Mouse (Mus musculus): ENCODE data around the gene Ush2a. TPM values are rescaled to one million over a fixed set of nuclear protein-coding genes. Genes with fewer than 3 reads are reported as not detected.
A peak's percentile ranks its signal among the peaks of the same experiment; 100 is the strongest.

Gene Ush2a
- total RNA-seq, 2 experiments from 2014 or later, result 0.13 to 0.15 TPM

DNA sequence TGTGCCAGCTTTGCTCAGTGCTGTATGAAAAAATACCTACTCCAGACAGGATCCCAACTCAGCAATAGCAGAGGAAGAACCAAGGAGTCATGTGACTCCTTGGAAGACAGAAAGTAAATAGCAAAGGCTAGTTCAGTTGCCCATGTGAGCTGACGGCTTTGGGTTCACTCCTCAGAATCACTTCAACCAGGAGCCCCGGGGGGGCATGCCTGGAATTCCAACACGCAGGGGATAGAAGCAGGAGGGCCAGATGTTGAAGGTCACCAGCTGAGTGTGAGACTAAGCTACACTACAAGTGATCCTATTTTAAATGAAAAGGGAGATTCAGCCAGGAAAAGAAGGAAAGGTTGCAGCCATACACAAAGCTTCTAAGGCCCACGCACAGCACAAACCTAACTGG is 319.3 kb downstream of the Ush2a start:
- DNase-seq (ENCODE audit: low spot score in 2 of 2), result no peak
- no peak overlapping the region for H3K4me3 ChIP-seq
- no peak for TF ChIP-seq CTCF (conservative IDR thresholded peaks at IDR 0.05)
- no peak overlapping the region for H3K27ac ChIP-seq

DNA sequence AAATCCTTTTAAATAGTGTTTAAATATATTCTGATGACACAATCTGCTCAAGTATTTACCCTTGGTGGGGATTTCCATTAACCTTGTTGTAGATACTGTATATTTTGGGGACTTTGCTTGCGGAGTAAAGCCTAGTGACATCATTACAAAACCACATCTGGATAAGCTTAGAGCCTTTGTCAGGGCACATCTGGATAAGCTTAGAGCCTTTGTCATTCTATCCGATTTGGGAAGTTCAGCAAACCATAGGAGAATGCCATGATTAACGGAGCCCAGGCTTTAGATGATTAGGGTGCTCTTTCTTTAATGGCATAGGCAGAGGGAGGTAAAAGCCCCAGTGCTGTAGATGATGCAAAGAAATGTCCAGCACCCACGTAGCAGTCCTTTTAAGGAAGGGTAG is 333.4 kb downstream of the Ush2a start:
- no peak overlapping the region for H3K27ac ChIP-seq
- no peak for TF ChIP-seq CTCF (conservative IDR thresholded peaks at IDR 0.05)
- no peak for DNase-seq (ENCODE audit: low spot score in 2 of 2)

DNA sequence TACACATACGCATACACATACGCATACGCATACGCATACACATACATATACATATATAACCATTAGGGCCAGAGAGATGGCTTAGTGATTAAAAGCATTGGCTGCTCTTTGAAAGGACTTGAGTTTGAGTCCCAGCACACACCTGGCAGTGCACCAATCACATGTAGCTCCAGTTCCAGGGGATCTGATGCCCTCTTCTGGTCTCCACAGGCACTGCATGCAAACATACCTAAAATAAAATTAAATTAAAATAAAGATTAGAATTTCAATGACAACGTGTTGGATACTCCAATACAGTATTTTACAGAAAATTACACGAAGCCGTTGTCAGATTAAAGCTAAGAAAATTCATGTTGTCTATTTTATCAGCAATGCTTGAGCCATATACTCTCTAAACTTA is 336.2 kb downstream of the Ush2a start:
- Histone ChIP-seq H3K27ac (no peak overlapping the region), H3K4me3 (no peak overlapping the region)
- DNase-seq (ENCODE audit: low spot score in 2 of 2), result no peak
- peak; percentile 67 for TF ChIP-seq CTCF (conservative IDR thresholded peaks at IDR 0.05)

More for the DNA sequence above, 333.4 kb downstream of the Ush2a start:
- no peak overlapping the region for H3K4me3 ChIP-seq

DNA sequence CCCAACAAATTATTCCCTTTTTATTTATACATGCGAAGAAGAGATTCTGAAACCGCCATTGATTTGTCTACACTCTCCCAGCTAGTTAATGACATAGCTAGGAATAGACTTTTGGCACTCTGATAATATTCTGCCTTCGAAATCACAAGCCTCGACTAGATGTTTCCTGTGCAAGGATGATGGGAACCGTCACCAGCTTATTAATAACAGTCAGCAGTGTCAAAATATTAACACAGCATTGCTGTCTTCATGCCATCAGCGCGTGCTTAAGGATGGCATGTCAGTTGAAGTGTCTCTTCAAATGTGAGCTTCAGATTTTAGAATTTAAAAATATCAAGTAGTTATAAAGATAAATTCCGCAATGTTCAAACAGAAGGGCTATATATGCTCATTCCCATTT is 337.3 kb downstream of the Ush2a start:
- no peak for DNase-seq (ENCODE audit: low spot score in 2 of 2)
- no peak overlapping the region for H3K27ac ChIP-seq
- no peak for TF ChIP-seq CTCF (conservative IDR thresholded peaks at IDR 0.05)
- no peak overlapping the region for H3K4me3 ChIP-seq

DNA sequence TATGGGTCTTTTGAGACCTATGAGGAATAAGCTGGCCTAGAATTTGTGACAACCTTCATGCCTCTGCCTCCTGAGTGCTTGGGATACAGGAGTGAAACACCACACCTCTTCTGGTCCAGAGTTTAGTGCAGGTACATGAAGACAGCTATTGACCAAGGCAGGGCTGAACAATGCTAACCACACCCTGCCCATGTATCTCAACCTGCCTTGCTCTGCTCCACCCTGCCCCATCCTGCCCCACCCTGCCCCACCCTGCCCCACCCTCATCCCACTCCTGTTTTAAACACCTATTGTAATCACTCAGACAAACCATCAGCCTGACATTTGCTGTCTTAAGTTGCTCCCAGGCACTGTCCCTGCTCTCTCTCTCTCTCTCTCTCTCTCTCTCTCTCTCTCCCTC is 344.6 kb downstream of the Ush2a start:
- Histone ChIP-seq H3K27ac (no peak overlapping the region), H3K4me3 (no peak overlapping the region)
- no peak for DNase-seq (ENCODE audit: low spot score in 2 of 2)
- TF ChIP-seq CTCF (conservative IDR thresholded peaks at IDR 0.05), result no peak

DNA sequence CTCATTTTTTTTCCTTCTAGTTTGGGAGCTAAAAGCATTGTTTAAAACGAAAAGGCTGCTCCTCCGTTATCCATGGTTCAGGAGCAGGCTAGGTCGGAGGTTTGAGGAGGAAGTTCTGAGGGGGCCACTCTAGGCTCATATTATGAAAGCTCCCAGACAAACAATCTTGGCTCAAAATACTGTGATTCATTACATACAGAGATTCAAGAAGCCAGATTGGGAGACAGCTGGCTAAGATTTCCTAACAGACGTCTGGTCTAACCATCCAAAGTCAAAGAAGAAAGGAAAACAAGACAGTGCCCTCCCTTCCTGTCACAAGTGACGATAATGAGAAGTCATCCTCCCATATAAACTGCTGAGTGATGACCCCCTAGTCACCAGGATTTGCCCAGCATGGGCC is 354.7 kb downstream of the Ush2a start:
- Histone ChIP-seq H3K4me3 (no peak overlapping the region), H3K27ac (no peak overlapping the region)
- no peak for TF ChIP-seq CTCF (conservative IDR thresholded peaks at IDR 0.05)
- DNase-seq (ENCODE audit: low spot score in 2 of 2), result peak; percentile 28 to 42

DNA sequence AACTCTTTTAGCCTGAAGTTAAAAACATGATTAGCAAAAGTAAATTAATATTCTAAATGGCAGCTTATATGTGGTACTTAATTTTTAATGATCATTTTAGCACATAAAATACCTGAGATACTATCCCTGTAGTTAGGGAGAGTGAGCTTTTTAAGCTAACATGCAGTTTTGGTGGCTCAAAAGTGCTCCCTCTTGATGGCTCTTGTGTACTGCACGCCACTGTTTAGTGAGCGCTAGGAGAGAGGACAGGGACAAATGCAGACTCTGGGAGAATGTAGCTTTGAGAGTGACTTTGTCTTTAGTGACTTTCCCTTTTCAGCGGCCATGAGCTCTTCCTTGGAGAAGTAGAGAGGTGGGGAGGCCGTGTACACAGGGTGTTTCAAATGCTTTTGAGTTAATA is 371.9 kb downstream of the Ush2a start:
- peak in 1 of 2 experiments; percentile 21 for DNase-seq (ENCODE audit: low spot score in 2 of 2)
- TF ChIP-seq CTCF (conservative IDR thresholded peaks at IDR 0.05), result peak; percentile 88
- H3K27ac ChIP-seq, result no peak overlapping the region
- H3K4me3 ChIP-seq, result no peak overlapping the region

DNA sequence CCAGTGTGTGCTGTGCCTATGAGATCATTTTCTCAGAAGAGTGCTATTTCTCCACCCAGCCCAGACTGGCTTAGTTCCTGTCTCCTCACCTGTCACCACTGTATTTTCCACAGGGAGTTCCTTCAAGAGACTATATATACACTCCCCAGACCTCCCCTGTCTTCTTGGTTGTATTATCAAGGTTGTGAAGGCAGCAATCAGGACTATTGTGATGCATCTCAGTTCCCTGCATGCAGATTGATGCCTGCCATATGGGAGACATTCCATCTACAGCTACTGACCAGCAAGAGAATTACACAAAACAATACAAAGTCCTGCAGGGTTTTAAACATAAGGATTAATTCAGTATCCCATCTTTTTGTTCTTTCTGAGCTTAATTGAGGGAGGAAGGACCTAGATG is 377.8 kb downstream of the Ush2a start:
- TF ChIP-seq CTCF (conservative IDR thresholded peaks at IDR 0.05), result no peak
- no peak overlapping the region for H3K4me3 ChIP-seq
- no peak overlapping the region for H3K27ac ChIP-seq
- no peak for DNase-seq (ENCODE audit: low spot score in 2 of 2)

DNA sequence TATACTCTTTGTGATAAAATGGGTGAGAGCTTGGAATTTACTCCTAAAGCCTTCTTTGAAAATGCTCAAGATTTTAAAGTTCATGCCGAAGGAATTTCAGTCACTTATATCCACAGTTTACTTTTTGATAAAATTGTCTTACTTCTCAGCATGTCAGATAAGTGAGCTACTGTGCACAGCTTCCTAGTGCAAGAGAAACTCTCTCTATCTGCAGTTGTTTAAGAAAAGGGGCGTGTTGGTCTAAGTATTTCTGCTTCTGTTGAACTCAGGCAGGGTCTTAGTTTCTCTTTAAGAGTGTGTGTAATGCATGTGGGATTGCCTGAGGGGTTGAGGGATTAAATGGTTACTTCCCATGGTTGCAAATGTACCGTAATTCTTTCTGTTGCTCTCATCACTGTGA is 381.3 kb downstream of the Ush2a start:
- no peak for DNase-seq (ENCODE audit: low spot score in 2 of 2)
- no peak overlapping the region for H3K4me3 ChIP-seq
- no peak for TF ChIP-seq CTCF (conservative IDR thresholded peaks at IDR 0.05)

DNA sequence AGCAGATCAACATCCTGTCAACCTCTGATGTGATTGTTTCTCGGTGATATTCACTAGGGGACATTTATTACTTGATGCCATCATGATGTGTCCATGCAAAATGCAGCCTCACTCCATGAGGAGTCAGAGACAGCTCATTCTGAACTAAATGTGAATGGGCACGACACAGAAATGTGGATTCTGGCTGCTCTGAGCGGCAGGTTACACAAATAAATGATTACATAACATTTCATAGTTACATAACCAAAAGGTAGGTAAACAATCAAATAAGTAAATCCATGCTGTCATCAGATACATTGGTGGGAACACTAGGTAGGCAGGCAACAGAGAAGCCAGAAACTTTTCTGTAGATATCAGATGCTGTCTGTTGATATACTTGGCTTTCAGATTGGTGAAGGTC is 391.2 kb downstream of the Ush2a start:
- Histone ChIP-seq H3K4me3 (no peak overlapping the region), H3K27ac (no peak overlapping the region)
- no peak for DNase-seq (ENCODE audit: low spot score in 2 of 2)
- TF ChIP-seq CTCF (conservative IDR thresholded peaks at IDR 0.05), result no peak

More for the DNA sequence above, 381.3 kb downstream of the Ush2a start:
- no peak overlapping the region for H3K27ac ChIP-seq

DNA sequence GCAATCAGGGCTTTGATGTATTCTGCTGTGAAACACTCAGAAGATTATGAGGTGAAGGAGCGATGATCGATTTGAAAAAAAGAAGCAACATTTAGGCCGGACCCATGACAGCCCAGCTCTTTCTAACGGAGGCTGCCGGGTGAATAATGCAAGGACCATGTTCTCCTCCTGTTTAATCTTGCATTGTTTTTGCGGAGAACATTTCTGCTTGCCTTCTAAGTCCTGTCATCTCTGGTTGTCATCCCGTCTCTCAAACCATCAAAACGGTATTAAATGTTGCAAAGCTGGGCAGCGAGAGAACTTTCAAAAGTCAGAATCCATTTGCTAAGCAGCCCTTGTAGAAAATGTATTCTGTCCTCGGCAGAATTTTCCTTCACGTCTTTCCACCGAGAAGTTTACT is 394.3 kb downstream of the Ush2a start:
- Histone ChIP-seq H3K4me3 (no peak overlapping the region), H3K27ac (no peak overlapping the region)
- no peak for TF ChIP-seq CTCF (conservative IDR thresholded peaks at IDR 0.05)

DNA sequence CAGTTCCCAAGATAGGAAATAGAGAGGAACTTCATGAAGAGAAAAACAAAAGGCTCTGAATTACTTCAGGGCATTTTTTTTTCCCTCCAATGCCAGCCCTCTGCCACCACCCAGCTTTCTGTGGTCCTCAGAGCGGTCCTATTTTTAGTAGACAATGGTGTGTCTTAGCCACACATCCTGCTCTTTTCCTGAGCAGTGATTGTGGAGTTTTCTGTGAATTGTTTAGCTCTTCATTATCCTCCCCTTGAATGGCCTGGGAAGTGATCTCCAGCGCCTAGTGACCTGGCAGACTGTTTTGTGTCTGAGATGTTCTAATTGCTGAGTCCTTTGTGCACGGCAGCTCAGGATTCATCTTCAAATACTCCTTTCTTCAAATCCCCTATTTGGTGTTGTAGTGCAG is 397.3 kb downstream of the Ush2a start:
- Histone ChIP-seq H3K27ac (no peak overlapping the region), H3K4me3 (no peak overlapping the region)
- DNase-seq (ENCODE audit: low spot score in 2 of 2), result no peak
- no peak for TF ChIP-seq CTCF (conservative IDR thresholded peaks at IDR 0.05)

More for the DNA sequence above, 394.3 kb downstream of the Ush2a start:
- DNase-seq (ENCODE audit: low spot score in 2 of 2), result no peak

DNA sequence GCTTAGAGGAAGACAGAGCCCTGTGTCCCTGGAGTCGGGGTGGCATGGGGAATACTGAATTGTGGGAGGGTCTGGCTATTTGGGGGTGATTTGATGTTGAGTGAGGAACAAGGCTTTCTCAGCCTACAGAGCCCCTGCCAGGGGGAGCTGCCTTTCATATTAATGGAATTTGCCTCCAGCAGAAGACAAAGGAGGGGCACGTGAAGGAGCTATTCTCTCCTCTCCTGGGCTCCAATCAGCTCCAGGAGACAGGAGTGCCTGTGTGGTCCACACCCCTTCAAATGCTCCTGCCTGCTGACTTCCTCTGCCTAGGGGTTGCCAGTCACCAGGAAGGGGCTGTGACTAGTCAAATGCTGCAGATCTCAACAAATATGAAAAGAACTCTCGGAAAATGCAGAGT is 398.5 kb downstream of the Ush2a start:
- H3K4me3 ChIP-seq, result no peak overlapping the region
- H3K27ac ChIP-seq, result no peak overlapping the region
- DNase-seq (ENCODE audit: low spot score in 2 of 2), result no peak
- no peak for TF ChIP-seq CTCF (conservative IDR thresholded peaks at IDR 0.05)

DNA sequence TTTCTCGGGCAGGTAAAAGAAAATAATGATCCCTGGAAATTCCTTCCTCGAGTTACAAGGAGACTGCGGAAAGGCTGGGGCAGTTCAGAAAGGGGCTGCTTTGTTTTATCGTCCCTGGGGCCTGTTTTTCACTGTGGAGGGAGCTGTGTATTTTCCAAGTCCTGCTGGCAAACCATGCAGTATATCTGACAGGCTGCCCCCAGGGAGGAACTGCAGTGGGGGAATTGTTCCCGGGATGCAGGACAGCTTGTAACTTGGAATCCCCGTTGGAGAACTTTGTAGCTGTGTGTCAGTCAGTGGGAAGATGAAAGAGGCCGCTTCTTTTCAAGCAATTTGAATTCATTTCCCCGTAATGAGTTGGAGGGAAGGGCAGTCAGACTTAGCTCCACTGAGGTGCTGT is 399.1 kb downstream of the Ush2a start:
- DNase-seq (ENCODE audit: low spot score in 2 of 2), result no peak
- TF ChIP-seq CTCF (conservative IDR thresholded peaks at IDR 0.05), result no peak
- Histone ChIP-seq H3K27ac (no peak overlapping the region), H3K4me3 (no peak overlapping the region)

DNA sequence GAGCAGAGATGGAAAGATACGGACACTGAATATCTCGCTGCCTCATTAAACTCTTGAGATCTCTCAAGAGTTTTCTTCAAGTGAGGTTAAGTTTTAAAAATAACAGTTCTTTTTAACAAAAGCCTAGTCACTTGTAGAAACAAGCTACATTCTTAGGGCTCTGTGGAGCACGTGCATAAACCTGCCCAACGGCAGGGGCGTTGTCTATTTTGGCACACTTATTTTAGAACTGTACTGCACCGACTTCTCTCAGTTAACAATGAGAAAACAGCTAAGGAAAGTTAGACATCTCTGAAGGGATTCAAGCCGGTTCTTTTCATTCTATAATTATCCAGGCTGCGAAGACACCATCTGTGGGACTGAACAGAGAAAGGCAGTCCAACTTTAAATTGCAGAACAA is 405.6 kb downstream of the Ush2a start:
- no peak for DNase-seq (ENCODE audit: low spot score in 2 of 2)
- H3K27ac ChIP-seq, result no peak overlapping the region
- no peak overlapping the region for H3K4me3 ChIP-seq
- no peak for TF ChIP-seq CTCF (conservative IDR thresholded peaks at IDR 0.05)
